Mouse (Mus musculus) erythroblast, embryonic 14.5 days (primary cell): ENCODE measurements at regions not wholly inside any gene's neighbourhood (a gene's known extent, or its start where the extent isn't known, plus 50 kb on each side); places are given as distances from the start of the nearest gene placed in this dataset.

Experiments
- GATA1 ChIP-seq: IDR thresholded peaks from 2 replicates; pipeline ENCODE4 v1.6.1; 2012; ENCODE audit warnings: low read length, inconsistent platforms, mixed read lengths
- TAL1 ChIP-seq: IDR thresholded peaks from 3 replicates; pipeline ENCODE4 v1.6.1; 2012; ENCODE audit warnings: low read length, inconsistent platforms, mixed read lengths

DNA sequence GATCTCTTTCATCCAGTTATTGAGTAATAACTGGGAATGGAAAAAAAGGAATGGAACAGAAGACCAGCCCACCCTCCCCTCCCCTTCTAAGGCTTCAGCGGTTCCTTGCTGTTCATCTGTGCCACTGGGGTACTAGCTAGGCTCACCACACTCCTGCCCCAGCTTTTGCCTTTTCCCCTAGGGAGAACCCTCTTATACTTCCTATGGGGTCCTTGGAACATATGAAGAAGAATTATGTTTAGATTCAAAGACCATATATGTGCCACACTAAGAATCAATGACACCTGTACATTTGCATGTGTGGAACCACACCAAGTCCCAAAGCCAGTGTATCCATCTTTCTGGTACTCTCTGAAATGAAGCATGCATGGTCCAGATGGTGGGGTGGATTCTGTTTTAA, 324.3 kb downstream of the Tns1 start:
- TF ChIP-seq GATA1 (no peak), TAL1 (no peak)
